Mouse (Mus musculus): Measurements from ENCODE around the gene Traf3ip2.

Gene Traf3ip2

DNA sequence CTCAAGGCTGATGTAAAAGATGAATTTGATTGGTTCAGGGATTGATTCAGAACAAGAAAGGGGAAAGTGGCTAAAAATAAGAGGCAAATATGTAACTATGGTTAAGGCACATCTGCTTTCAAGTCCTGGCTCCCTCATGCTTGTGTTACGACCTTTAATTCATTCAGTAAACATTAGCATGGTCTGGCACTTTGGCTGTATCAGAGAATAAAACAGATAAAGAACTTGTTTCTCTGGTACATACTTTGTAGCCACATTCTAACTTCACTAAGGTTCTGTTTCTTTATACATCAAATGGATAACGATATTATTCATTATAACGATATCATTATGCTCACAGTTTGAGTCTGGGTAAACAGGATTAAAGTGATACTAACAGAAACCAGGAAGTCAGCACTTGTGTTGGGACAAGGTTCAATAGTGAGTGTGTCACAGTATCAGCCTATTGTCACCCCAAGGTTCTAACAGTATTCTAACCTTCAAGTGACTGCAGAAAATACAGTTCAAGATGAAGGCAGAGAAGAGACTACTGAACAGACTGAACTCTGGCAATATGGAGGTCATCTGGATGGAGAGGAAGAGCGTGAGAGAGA, 65.6 kb downstream of the Traf3ip2 start:
- no peak for DNase-seq (ENCODE audit: low spot score)

DNA sequence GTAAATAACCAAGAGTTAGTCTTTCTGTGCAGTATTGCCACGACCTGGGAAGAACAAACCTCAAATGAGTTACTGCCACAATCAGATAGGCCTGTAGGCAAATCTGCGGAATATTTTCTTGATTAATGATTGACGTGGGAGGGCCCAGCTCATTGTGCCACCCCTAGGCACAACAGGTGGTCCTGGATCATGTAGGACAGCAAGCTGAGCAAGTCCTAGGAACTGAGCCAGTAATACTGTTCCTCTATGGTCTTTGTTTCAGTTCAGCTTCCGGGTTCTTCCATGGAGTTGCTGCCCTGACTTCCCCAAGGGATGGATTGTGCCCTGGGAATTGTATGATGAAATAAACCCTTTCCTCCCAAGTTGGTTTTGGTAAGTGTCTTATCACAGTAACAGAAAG, 68.3 kb downstream of the Traf3ip2 start:
- DNase-seq (ENCODE audit: low spot score): no peak

DNA sequence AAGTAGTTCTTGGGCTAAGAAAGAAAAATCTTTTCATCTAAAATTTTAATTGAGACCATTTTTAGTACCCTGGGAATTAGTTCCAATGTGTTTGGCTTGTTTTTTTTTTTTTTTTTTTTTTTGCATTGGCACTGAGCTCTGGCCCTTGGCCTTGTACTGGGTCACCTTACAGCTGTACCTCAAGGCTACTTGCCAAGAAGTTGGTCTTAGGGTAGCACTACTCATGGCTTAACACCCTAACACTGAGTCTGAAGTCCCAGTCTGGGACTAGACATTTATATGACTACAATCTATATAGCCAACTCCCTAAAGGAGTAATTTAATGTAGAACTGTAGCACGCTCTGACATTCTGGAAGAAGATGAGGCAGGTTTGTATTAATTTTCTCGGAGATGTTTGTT, 69.8 kb downstream of the Traf3ip2 start:
- DNase-seq (ENCODE audit: low spot score): no peak

DNA sequence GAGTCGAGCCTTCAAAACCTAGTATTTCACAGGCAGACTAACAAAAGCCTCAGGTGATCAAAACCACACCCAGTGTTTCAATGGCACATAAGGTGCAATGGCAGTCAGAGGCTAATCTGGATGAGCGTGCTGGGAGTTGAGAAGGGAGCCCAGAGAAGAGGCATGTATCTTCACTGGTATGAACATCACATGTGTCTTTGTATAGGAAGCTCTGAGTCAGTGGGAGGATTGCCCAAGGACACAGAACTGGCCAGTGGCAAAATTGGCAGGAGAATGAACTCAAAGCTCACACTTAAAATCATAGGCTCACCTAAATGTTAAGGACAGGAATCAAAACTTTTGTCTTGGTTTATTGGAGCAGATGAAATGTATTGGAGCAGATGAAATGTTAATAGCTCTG, 70.7 kb downstream of the Traf3ip2 start:
- no peak for DNase-seq (ENCODE audit: low spot score)

DNA sequence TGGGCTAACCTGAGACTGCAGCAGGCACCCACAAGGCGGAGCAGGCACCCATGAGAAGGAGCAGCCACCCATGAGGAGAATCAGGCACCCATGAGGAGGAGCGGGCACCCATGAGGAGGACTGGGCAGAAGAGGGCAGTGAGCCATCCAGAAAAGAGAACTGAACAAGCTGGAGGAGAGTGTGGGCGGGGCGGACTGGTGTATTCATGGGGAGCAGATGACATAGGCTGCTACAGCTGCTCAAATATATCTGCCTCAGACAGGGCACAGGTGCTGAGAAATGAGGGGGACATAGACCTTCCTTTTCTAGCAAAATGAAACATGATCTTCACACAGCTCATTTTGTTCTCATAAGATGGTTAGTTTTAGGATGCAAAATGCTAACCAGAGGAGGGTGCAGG, 74.1 kb downstream of the Traf3ip2 start:
- DNase-seq (ENCODE audit: low spot score): no peak

DNA sequence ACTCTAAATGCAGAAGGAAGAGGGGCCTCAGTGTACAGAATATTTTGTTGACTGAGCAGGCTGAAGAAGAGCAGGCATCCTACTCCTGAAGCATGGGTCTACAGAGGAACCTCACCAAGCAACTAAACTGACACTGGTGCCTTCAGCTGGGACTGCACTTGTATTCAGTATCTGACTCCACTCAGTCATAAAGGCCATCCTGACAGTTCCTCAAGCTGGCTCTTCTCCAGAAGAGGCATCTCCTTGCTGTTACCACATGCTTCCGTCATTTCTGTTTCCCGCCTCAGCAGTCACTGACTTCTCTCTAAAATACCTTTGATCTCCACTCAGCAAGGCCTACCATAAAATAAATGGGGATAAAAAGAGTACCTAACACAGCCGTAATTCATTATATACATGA, 75.1 kb downstream of the Traf3ip2 start:
- no peak for DNase-seq (ENCODE audit: low spot score)

DNA sequence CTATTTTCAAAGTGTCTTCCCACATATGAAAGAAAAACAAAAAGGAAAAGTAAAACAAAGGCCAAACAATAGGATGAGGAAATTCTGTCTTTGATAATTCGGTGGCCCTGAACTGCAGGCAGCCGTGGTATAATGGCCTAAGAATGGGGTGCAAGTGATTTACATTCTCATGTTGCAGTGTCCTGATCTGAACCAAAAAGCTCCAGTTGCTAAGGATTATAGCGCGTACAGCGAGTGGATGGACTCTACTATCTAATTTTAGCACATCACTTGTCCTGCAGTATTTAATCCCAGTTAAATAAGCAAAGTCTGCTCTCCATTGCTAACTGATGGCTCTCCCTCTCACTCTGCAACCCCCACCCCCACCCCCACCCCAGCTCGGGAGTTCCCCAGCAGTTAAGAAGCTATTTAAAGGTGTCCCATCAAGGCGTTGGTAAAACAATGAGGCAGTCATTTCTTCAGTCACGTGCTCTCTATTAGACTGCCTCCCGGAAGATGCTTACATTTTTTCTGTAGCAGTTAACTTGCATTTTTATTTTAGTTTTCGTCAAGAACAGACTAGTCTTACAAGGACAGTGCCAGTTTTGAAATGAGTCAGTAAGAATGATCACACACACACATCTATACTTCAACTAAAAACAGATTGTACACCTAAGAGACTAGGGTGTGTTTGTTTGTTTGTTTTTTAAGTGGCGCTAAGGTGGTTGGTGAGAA, 78.8 kb downstream of the Traf3ip2 start:
- DNase-seq (ENCODE audit: low spot score): no peak

DNA sequence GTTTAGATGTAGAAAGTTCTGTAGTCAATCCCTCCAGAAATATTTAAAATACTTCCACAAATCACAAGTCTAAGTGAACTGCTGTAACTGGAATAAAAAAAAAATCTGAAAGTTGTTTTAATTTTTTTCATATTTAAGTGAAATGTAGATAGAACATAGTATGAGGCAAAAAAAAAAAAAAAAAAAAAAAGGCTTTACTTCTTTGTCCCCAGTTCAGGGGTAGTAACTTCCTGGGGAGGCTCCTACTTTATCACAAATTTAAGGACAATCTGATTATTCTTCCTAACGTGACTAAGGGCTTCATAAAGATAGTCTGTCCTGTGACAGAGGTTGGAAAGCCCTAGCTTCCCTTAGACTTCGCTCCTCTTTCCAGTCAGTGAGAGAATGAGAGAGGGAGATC, 79.4 kb downstream of the Traf3ip2 start:
- no peak for DNase-seq (ENCODE audit: low spot score)
